Mouse (Mus musculus) lung, adult 2 months (tissue): ENCODE measurements around the gene Sntg2.

Source experiments
- CTCF ChIP-seq: fragments of 200-500 bp; IDR thresholded peaks from 2 replicates; pipeline ENCODE4 v1.5.1; 2011; ENCODE audit warnings: mild to moderate bottlenecking, low read length, control low read depth; ENCODE audit not compliant: insufficient read depth
- POLR2A ChIP-seq: fragments of 200-500 bp; IDR thresholded peaks from 2 replicates; pipeline ENCODE4 v1.6.1; 2011; ENCODE audit warnings: low read depth, mild to moderate bottlenecking, control low read depth, low read length, borderline replicate concordance; ENCODE audit errors: extremely low read depth

DNA sequence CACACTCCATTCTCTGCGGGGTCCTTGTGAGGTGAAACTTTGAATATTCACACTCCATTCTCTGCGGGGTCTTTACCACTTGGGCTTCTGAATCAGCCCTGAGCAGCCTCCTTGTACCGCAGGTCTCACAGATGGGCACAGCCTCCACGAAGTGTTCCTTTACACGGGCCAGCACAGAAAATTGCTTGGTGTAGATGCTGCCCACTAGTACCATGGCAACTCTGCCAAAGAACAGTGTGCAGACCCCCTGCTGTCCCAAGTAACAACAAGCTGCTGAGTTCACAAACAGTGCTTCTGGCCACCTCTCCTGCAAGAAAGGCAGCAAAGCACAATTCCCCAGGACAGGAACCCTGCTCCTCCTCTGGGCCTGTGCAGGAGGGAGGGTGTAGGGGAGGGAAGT lies 109.0 kb downstream of the Sntg2 start:
- TF ChIP-seq POLR2A (no peak), CTCF (no peak)
